Mouse (Mus musculus): ENCODE measurements around the gene B3gnt2.

DNA sequence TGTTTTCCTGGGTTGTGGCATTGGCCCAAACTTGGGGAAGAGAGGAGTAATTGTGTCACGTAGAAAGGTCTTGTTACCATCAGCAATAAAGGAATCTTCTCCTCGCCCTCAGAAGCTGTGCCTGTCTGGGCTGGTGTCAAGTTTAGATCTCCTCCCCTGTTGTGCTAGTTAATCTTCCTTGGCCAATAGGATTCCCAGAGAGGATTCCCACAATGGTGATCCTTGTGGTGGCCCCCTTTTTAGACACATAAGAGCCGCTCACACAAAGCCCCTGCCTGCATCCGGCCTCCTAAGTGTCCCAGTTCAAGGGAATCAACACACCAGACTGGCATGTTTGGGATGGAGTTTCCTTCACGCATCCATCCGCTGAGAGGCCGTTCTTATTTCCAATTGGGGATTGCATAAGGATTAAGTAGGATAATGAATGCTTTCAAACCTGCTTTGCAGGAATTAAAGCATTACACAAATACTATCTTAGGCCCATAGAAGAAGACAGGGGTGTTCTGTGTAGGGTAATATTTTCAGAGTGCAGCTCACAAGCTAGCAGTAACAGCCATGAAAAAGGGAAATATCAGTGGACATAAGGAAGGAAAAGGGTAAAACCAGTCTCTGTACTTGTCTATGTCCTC, 118.6 kb downstream of the B3gnt2 start:
- no peak for TF ChIP-seq CTCF (IDR thresholded peaks at IDR 0.05; ENCODE audit: extremely low read depth, insufficient read length, insufficient replicate concordance, low read depth, low read length)
- TF ChIP-seq POLR2A (IDR thresholded peaks at IDR 0.05; ENCODE audit: low read depth, low read length): no peak

Measured in small intestine, adult 2 months (tissue).